Mouse (Mus musculus) heart, postnatal 0 days (tissue): Measurements from ENCODE around the gene Pigt. TPM values are rescaled to one million over a fixed set of nuclear protein-coding genes. Genes with fewer than 3 reads are reported as not detected.

ENCODE experiments used
- ATAC-seq: fragments of 200-750 bp; cut with Nextera tagmentation; 2 replicates; pipeline ENCODE4 v1.8.0; 2017; ENCODE audit warnings: low read depth, moderate number of reproducible peaks, moderate library complexity; ENCODE audit not compliant: insufficient read depth
- DNase-seq: peaks from one replicate; pipeline ENCODE4 v3.0.0-alpha.2; 2016; ENCODE audit warnings: low spot score
- H3K27ac ChIP-seq: fragments of 300-500 bp; sonication (generic); 2 replicates; pipeline ENCODE4 v1.5.1; 2014; ENCODE audit warnings: low read depth, mild to moderate bottlenecking
- H3K27me3 ChIP-seq: fragments of 300-500 bp; sonication (generic); 2 replicates; pipeline ENCODE4 v1.6.1; 2014; ENCODE audit warnings: low read length, mixed read lengths; ENCODE audit not compliant: control insufficient read depth, insufficient read depth
- H3K36me3 ChIP-seq: fragments of 300-500 bp; sonication (generic); replicated peaks from 2 replicates; pipeline ENCODE4 v1.6.1; 2014; ENCODE audit warnings: low read length, mixed read lengths; ENCODE audit not compliant: control insufficient read depth, insufficient read depth
- H3K4me1 ChIP-seq: fragments of 300-500 bp; sonication (generic); 2 replicates; pipeline ENCODE4 v1.6.1; 2014; ENCODE audit warnings: antibody characterized with exemption; ENCODE audit not compliant: control insufficient read depth, insufficient read depth
- H3K4me2 ChIP-seq: fragments of 300-500 bp; sonication (generic); 2 replicates; pipeline ENCODE4 v1.6.1; 2014; ENCODE audit warnings: low read depth, mild to moderate bottlenecking, low read length, moderate library complexity
- H3K4me3 ChIP-seq: fragments of 300-500 bp; sonication (generic); 2 replicates; pipeline ENCODE4 v1.5.1; 2014; ENCODE audit warnings: low read depth, low read length
- H3K9ac ChIP-seq: fragments of 300-500 bp; sonication (generic); replicated peaks from 2 replicates; pipeline ENCODE4 v1.6.1; 2014; ENCODE audit warnings: low read depth, low read length, mixed read lengths
- H3K9me3 ChIP-seq: fragments of 300-500 bp; sonication (generic); replicated peaks from 2 replicates; pipeline ENCODE4 v1.6.1; 2016; ENCODE audit warnings: low read length; ENCODE audit not compliant: control insufficient read depth
- CTCF ChIP-seq: IDR thresholded peaks from 2 replicates; pipeline ENCODE4 v1.5.1; 2016; ENCODE audit warnings: antibody characterized with exemption, control low read depth, low read depth
- EP300 ChIP-seq: IDR thresholded peaks from 2 replicates; pipeline ENCODE4 v1.6.1; 2016; ENCODE audit warnings: antibody characterized with exemption, low read depth
- WGBS: fragments of 180-500 bp; shearing (Covaris S2); extraction: QIAGEN DNeasy Blood & Tissue Kit; methylation state at CpG from one replicate; pipeline ENCODE4 v1.1.7; 2014; 5-methylcytosine and 5-hydroxymethylcytosine counted together
- polyA plus RNA-seq: library from polyadenylated mRNA; unstranded; fragments of >200 nt; fragmentation: Nextera tagmentation; extraction: Ambion mirVana; gene quantifications from 2 replicates; pipeline ENCODE4 v1.2.1, GENCODE M21; 2015
- total RNA-seq: library from RNA; depleted of rRNA; stranded (reverse); fragments of >200 nt; gene quantifications from 2 replicates; pipeline ENCODE4 v1.2.3, GENCODE M21; 2014; ENCODE audit warnings: low replicate concordance

The Pigt gene
- total and polyA plus RNA-seq, 2 experiments from 2014 or later, result 30.9 to 45.0 TPM

DNA sequence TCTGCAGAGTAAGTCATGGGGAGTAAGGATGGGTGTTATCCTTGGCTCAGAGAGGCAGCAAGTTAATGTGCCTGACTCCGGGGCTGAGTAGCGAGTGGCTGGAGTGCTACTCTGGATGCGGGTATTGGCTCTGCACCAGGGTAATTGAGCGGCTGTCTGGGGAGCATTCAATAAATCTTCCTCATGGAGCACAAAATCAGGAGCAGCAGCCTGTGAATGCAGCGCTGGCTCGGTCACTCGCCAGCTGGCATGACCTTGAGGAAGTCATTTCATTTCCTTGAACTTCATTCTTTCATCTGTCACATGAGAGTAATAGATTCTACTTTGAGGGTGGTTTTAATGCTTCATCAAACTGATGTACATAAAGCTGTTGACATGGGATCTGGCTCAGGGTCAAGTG, 3.2 kb downstream of the Pigt start:
- Histone ChIP-seq H3K9me3 (0 out of 2 replicates have a peak, but pooled peaks cover 7% of the 10 kb centered on the region), H3K27ac (no peak overlapping the region), H3K27me3 (no peaks in the 10 kb centered on the region), H3K4me2 (no peak overlapping the region), H3K9ac (no peak overlapping the region), H3K36me3 (peaks cover 52% of the 10 kb centered on the region), H3K4me3 (no peak overlapping the region), H3K4me1 (peaks cover 12% of the 10 kb centered on the region)
- 87% methylated on average over 7 of the region's 7 CpGs for WGBS
- DNase-seq (no peak), ATAC-seq (no peak)
- no peak for TF ChIP-seq EP300
- no peak for TF ChIP-seq CTCF

DNA sequence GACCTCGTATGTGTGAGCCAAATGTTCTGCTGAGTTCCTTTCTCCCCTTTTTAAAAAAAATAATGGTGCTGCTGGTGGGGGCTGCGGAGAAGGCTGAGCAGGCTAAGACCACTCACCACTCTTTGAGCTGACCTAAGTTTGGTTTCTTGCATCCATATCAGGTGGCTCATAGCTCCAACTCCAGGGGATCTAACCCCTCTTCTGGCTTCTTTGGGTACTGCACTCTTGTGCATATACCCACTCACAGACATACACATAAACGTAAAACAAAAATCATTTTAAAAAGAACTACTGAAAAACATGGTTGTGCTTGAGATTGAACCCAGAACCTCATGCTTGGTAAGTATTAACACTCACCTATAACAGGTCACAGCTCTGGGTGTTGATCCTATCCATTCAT, 7.6 kb downstream of the Pigt start:
- no peaks in the 10 kb centered on the region for H3K27me3 ChIP-seq
- TF ChIP-seq CTCF (no peak), EP300 (no peak)
- no peaks in the 10 kb centered on the region for H3K4me1 ChIP-seq
- DNase-seq (no peak), ATAC-seq (no peak)
- no peak overlapping the region for H3K27ac ChIP-seq
- no peak overlapping the region for H3K4me2 ChIP-seq
- no peak overlapping the region for H3K4me3 ChIP-seq
- H3K9me3 ChIP-seq, result 0 out of 2 replicates have a peak, but pooled peaks cover 7% of the 10 kb centered on the region
- no peak overlapping the region for H3K9ac ChIP-seq
- WGBS, result 94% methylated on average over 3 of the region's 3 CpGs
- H3K36me3 ChIP-seq, result peaks cover 65% of the 10 kb centered on the region

DNA sequence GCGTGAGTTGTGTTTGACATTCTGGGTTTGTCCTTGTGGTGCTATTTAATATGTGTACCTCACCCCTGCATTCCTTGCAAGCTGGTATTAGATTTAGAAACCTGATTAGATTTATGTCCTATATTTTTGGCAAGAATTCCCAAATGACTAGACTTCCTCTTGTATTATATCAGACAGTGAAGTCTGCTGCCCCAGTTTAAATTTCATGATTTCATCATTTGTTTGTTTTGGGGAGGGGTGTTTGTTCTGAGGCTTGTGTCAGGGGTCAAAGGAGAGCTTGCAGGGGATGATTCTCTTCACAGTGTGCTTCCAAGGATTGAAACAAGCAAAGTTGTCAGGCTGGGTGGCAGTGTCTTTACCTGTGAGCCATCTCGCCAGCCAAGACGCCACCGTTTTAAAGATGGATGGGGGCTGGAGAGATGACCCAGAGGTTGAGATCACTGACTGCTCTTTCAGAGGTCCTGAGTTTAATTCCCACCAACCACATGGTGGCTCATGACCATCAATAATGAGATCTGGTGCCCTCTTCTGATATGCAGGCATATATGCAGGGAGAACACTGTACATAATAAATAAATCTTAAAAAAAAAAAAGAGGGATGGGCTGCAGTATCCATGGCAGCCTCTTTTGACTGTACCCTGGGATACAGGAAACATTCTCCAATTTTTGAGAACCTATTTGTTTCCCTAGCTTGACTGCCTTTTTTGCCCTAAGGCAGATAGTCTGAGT, 8.5 kb downstream of the Pigt start:
- no peak for ATAC-seq

DNA sequence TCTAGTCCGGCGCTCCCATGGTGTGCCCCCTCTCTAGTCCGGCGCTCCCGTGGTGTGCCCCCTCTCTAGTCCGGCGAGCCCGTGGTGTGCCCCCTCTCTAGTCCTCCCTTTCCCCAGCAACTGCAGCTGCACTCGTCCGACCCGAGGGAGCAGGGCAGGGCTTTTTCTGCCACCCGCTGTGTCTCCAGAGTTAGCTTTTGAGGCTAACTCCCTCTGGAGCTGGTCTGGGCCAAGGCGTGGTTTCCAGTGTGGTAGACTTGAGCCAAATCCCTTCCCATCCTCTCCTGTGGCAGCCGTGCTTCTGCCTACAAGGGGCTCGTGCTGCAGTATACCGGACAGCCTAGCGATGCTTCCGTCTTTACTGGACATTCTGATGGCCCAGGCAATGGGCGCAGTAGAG, 10.5 kb downstream of the Pigt start:
- ATAC-seq (no peak), DNase-seq (no peak)
- Histone ChIP-seq H3K27ac (no peak overlapping the region), H3K9me3 (0 out of 2 replicates have a peak, but pooled peaks cover 7% of the 10 kb centered on the region), H3K36me3 (peaks cover 40% of the 10 kb centered on the region), H3K4me2 (no peak overlapping the region), H3K4me3 (no peak overlapping the region), H3K9ac (no peak overlapping the region), H3K27me3 (no peaks in the 10 kb centered on the region), H3K4me1 (no peaks in the 10 kb centered on the region)
- WGBS, result 84% methylated on average over 19 of the region's 19 CpGs
- TF ChIP-seq CTCF, result no peak

More for the DNA sequence above, 8.5 kb downstream of the Pigt start:
- Histone ChIP-seq H3K27me3 (no peaks in the 10 kb centered on the region), H3K9me3 (0 out of 2 replicates have a peak, but pooled peaks cover 7% of the 10 kb centered on the region), H3K36me3 (peaks cover 57% of the 10 kb centered on the region), H3K4me2 (no peak overlapping the region), H3K4me1 (no peaks in the 10 kb centered on the region), H3K9ac (no peak overlapping the region), H3K27ac (no peak overlapping the region), H3K4me3 (no peak overlapping the region)
- WGBS, result 93% methylated on average over 4 of the region's 4 CpGs
- no peak for DNase-seq
- TF ChIP-seq EP300 (no peak), CTCF (no peak)

DNA sequence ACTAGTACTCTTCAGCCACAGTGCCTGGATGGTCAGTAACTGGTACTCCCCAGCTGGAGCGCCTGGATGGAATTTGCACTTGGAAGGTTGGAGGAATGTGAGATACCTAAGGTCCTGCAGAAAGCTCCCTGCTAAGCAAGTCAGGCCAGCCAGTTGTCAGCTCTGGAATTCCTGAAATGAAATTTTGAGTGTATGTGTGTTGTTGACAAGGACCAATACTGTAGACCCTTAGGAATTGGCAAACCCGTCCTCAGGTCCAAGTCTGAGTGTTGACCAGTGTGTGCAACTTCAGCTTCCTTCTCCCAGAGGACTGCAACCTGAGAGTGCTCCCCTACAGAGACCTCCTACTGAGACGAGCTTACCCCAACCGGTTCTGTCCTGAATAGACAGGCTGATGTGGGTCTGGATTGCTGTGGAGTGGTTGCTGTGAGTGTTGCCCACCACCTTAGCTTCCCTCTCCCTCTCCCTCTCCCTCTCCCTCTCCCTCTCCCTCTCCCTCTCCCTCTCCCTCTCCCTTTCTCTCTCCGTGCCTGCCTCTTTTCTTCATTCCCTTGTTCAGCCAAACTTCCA, 13.4 kb downstream of the Pigt start:
- no peaks in the 10 kb centered on the region for H3K27me3 ChIP-seq
- no peak for ATAC-seq
- no peak for TF ChIP-seq EP300
- no peak for TF ChIP-seq CTCF
- no peak for DNase-seq
- no peak overlapping the region for H3K4me2 ChIP-seq
- no peaks in the 10 kb centered on the region for H3K9me3 ChIP-seq
- WGBS, result 27% methylated on average over 5 of the region's 5 CpGs
- no peaks in the 10 kb centered on the region; the same call in 1 of the 2 replicates for H3K4me1 ChIP-seq
- peaks cover 15% of the 10 kb centered on the region; the same call in 1 of the 2 replicates for H3K36me3 ChIP-seq
- no peak overlapping the region for H3K9ac ChIP-seq
- no peak overlapping the region for H3K4me3 ChIP-seq
- H3K27ac ChIP-seq, result no peak overlapping the region
